Mouse (Mus musculus): ENCODE data around the gene Timeless. TPM values are rescaled to one million over a fixed set of nuclear protein-coding genes. Genes with fewer than 3 reads are reported as not detected.
A peak's percentile ranks its signal among the peaks of the same experiment; 100 is the strongest.
"Not testable (repeated sequence)": the region's sequence is repeated elsewhere in the genome, so short reads cannot be mapped to it uniquely, and the experiment has no call there.

The Timeless gene
- 30.4 and 35.0 TPM in 2 replicates for polyA plus RNA-seq (2015; fragmentation: Nextera tagmentation; extraction: Ambion mirVana)

DNA sequence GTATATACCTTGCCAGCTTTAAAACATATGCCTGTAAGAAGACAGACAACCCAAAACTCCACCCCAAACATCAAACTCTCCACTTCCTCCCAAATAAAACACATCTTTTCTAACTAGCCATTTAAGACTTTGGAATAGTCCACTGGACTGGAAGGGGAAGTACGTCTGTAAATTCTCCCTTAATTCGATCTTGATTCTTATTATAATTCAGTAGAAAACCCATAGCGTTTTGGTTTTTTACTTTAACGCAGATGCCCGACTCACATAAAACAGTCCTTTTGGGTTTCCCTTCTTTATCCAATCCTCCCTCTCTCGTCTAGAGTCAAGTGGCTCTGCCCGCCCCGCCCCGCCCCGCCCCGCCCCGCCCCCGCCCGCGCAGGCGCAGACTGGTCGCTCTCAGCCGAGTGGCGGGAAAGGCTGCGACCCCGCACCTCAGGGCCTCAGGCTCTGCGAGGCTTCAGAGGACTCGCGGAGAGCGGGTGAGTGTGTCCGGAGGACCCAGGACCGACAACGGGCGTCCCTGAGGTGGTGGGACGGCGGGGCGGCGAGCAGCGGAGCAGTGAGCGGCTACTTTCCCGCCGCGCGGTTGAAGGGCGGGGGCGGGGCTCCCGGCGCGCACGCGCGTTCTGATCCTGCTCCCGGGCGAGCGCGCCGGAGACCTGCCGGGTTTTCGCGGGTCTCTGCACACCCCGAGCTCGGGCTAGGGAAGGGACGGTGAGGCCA lies at the start of gene Timeless:
TSS of gene Timeless (plus strand) at position 369 of the 723 bp plus-strand sequence.
- peak; percentile 93 for ATAC-seq (ENCODE audit: insufficient read depth, low FRiP score)
- no peaks in the 10 kb centered on the region for H3K9me3 ChIP-seq (replicated peaks; ENCODE audit: control insufficient read depth, low read length)

DNA sequence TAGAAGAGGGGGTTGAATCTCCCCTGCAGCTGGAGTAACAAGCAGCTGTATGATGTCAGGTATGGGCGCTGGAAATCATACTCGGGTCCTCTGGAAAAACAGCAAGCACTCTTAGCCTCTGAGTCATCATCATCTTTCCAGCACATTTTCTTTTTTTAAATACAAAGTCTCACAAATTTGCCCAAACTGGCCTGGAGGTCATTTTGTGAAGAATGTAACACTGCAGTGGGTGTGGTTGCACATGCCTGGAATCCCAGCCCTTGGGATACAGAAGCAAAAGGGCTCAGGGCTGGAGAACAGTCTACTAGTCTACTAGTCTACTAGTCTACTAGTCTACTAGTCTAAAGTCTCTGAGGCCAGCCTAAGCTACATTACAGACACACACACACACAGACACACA lies 47.6 kb upstream of the Timeless start:
- H3K9me3 ChIP-seq (replicated peaks; ENCODE audit: control insufficient read depth, low read length) = no peaks in the 10 kb centered on the region
- no peak overlapping the region for H3K27ac ChIP-seq (ENCODE audit: low read length)
- H3K27me3 ChIP-seq (ENCODE audit: control insufficient read depth, insufficient read depth, low read length) = no peaks in the 10 kb centered on the region
- ATAC-seq (ENCODE audit: insufficient read depth, low FRiP score) = no peak
- WGBS = 65% methylated on average over 2 of the region's 2 CpGs
- 0 out of 2 replicates have a peak, but pooled peaks cover 2% of the 10 kb centered on the region for H3K4me1 ChIP-seq (ENCODE audit: control insufficient read depth, insufficient read depth, low read length)
- no peak overlapping the region for H3K4me3 ChIP-seq (replicated peaks; ENCODE audit: low read length)
- no peak overlapping the region for H3K9ac ChIP-seq (ENCODE audit: low read length)
- no peak overlapping the region for H3K4me2 ChIP-seq (ENCODE audit: low read depth, low read length)
- no peaks in the 10 kb centered on the region for H3K36me3 ChIP-seq (ENCODE audit: control insufficient read depth, insufficient read depth, low read length)

More for the DNA sequence above, at the start of gene Timeless:
- under 1% methylated on average over 58 of the region's 58 CpGs for WGBS
- no peaks in the 10 kb centered on the region for H3K27me3 ChIP-seq (ENCODE audit: control insufficient read depth, insufficient read depth, low read length)
- peak within 1 kb of the TSS; percentile 92 for H3K27ac ChIP-seq (ENCODE audit: low read length)
- H3K4me1 ChIP-seq (ENCODE audit: control insufficient read depth, insufficient read depth, low read length) = peaks cover 9% of the 10 kb centered on the region
- peak within 1 kb of the TSS; percentile 66 for H3K4me3 ChIP-seq (replicated peaks; ENCODE audit: low read length)
- no peaks in the 10 kb centered on the region for H3K36me3 ChIP-seq (ENCODE audit: control insufficient read depth, insufficient read depth, low read length)
- peak within 1 kb of the TSS; percentile 85 for H3K9ac ChIP-seq (ENCODE audit: low read length)
- H3K4me2 ChIP-seq (ENCODE audit: low read depth, low read length) = peak within 1 kb of the TSS; percentile 81

DNA sequence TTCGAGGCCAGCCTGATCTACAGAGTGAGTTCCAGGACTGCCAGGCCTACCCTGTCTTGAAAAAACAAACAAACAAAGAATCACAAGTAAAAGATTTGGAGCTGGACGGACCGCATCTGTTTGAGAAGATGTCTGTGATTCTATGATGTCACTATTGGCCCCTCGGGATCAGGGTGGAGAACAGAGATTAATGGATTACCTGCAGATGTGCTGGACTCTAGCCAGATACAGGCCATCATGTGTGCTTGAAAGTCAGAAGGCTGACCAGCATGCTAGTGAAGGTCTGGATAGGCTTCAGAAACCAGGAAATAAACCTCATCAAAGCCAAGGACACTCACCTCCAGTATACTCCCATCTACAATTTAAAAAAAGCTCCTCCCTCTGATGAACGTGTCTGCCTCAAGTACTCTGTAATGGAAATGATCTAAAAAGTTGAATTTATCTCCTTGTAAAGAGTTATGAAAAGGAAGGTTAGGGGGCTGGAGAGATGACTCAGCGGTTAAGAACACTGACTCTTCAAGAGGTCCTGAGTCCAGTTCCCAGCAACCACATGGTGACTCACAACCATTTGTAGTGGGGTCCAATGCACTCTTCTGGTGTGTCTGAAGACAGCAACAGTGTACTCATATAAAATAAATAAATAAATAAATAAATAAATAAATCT lies 46.5 kb upstream of the Timeless start:
- H3K4me1 ChIP-seq (ENCODE audit: control insufficient read depth, insufficient read depth, low read length) = no peaks in the 10 kb centered on the region
- no peaks in the 10 kb centered on the region for H3K27me3 ChIP-seq (ENCODE audit: control insufficient read depth, insufficient read depth, low read length)
- no peak overlapping the region for H3K4me3 ChIP-seq (replicated peaks; ENCODE audit: low read length)
- H3K4me2 ChIP-seq (ENCODE audit: low read depth, low read length) = no peak overlapping the region
- H3K27ac ChIP-seq (ENCODE audit: low read length) = no peak overlapping the region
- H3K9me3 ChIP-seq (replicated peaks; ENCODE audit: control insufficient read depth, low read length) = no peaks in the 10 kb centered on the region
- H3K36me3 ChIP-seq (ENCODE audit: control insufficient read depth, insufficient read depth, low read length) = no peaks in the 10 kb centered on the region
- H3K9ac ChIP-seq (ENCODE audit: low read length) = no peak overlapping the region
- 60% methylated on average over 6 of the region's 6 CpGs for WGBS
- ATAC-seq (ENCODE audit: insufficient read depth, low FRiP score) = peak; percentile 24; the same call in 1 of the 2 replicates

DNA sequence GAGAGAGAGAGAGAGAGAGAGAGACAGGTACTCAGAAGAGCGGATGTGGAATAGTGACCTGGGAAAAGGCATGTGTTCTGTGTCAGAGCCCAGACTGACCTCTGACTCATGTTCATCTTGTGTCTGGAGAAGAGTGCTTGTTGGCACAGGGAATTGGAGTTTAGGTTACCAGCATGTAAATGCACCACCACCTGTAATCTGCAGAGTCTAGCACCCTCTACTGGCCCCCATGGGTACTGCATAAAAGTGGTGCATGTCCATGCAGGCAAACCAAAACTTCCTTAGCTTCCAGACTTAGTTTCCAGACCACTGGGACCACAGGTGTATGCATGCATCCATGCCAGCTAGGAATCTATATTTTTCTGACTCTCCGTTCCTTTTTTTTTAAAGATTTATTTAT lies 45.9 kb upstream of the Timeless start:
- 39% methylated on average over 2 of the region's 2 CpGs for WGBS
- ATAC-seq (ENCODE audit: insufficient read depth, low FRiP score) = peak; percentile 71; the same call in 1 of the 2 replicates

DNA sequence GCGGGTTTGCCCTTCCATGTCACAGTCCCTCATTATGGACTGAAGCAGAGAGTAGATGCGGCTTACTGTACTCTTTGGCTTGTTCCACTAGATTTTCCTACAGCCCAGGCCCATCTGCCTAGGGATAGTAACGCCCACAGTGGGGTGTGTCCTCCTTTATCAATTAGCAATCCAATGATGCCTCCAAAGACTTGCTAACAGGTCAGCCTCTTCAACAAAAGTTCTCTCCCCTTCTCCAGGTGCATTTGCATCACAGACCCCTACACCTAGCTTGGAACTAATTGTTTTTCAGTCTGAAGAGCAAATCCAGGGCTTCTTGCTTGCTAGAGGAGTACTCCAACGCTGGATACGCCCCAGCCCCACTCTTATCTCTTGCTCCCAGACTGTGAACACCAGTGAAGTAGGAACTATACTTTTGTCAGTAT lies 44.7 kb upstream of the Timeless start:
- Histone ChIP-seq H3K4me1 (ENCODE audit: control insufficient read depth, insufficient read depth, low read length) (no peaks in the 10 kb centered on the region), H3K9ac (ENCODE audit: low read length) (no peak overlapping the region), H3K4me3 (replicated peaks; ENCODE audit: low read length) (no peak overlapping the region), H3K4me2 (ENCODE audit: low read depth, low read length) (no peak overlapping the region), H3K27me3 (ENCODE audit: control insufficient read depth, insufficient read depth, low read length) (no peaks in the 10 kb centered on the region), H3K27ac (ENCODE audit: low read length) (no peak overlapping the region), H3K36me3 (ENCODE audit: control insufficient read depth, insufficient read depth, low read length) (no peaks in the 10 kb centered on the region), H3K9me3 (replicated peaks; ENCODE audit: control insufficient read depth, low read length) (no peaks in the 10 kb centered on the region)
- 68% methylated on average over 5 of the region's 5 CpGs for WGBS
- no peak for ATAC-seq (ENCODE audit: insufficient read depth, low FRiP score)

More for the DNA sequence above, 45.9 kb upstream of the Timeless start:
- H3K36me3 ChIP-seq (ENCODE audit: control insufficient read depth, insufficient read depth, low read length) = no peaks in the 10 kb centered on the region
- H3K4me2 ChIP-seq (ENCODE audit: low read depth, low read length) = no peak overlapping the region
- H3K27me3 ChIP-seq (ENCODE audit: control insufficient read depth, insufficient read depth, low read length) = no peaks in the 10 kb centered on the region
- no peaks in the 10 kb centered on the region for H3K9me3 ChIP-seq (replicated peaks; ENCODE audit: control insufficient read depth, low read length)
- H3K9ac ChIP-seq (ENCODE audit: low read length) = no peak overlapping the region
- H3K4me1 ChIP-seq (ENCODE audit: control insufficient read depth, insufficient read depth, low read length) = no peaks in the 10 kb centered on the region
- no peak overlapping the region for H3K4me3 ChIP-seq (replicated peaks; ENCODE audit: low read length)
- H3K27ac ChIP-seq (ENCODE audit: low read length) = no peak overlapping the region

DNA sequence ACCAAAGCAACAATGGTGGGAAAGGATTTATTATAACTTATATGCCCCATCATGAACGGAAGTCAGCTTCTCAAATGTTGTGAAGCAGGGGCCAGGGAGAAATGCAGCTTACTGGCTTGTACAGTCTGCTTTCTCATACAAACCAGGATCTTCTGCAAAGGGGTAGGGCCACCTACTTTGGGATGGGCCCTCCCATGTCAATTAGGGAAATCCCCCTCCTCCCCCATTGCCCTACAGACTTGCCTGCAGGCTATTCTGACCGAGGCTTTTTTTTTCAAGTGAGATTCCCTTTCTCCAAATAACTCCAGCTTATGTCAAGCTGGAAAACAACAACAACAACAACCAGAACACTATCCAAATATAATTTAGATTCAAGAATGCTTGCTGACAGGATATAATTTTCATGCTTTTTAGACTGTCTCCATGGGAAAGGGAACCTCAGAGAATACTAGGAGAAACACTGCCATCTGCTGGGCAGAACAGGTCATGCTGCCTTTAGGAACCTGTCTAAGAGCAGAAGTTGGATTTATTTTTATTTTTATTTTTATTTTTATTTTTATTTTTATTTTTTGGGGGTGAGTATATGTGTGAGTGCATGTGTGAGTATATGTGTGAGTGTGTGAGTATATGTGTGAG lies 43.5 kb upstream of the Timeless start:
- WGBS = 47% methylated on average over 2 of the region's 2 CpGs
- Histone ChIP-seq H3K4me1 (ENCODE audit: control insufficient read depth, insufficient read depth, low read length) (no peaks in the 10 kb centered on the region), H3K27ac (ENCODE audit: low read length) (no peak overlapping the region), H3K36me3 (ENCODE audit: control insufficient read depth, insufficient read depth, low read length) (no peaks in the 10 kb centered on the region), H3K9me3 (replicated peaks; ENCODE audit: control insufficient read depth, low read length) (no peaks in the 10 kb centered on the region), H3K4me2 (ENCODE audit: low read depth, low read length) (no peak overlapping the region), H3K4me3 (replicated peaks; ENCODE audit: low read length) (no peak overlapping the region), H3K9ac (ENCODE audit: low read length) (no peak overlapping the region), H3K27me3 (ENCODE audit: control insufficient read depth, insufficient read depth, low read length) (no peaks in the 10 kb centered on the region)
- no peak for ATAC-seq (ENCODE audit: insufficient read depth, low FRiP score)

DNA sequence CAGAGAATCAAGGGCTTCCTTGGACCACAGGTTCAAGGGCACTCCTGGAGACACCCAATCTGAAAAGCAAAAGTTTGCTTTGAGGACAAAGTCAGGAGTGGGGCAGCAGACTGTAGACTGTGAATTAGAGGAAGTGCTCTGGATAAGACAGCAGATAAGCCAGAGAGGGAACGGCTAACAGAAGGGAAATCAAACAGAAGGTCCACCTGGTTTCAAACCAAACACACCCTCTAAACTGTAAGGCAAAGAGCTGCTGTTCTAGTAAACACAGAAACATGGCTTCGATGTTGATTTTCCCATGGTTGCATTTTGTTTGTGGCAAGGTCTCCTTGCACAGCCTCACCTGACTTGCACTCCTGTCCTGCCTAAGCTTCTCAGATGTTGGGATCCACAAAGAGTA lies 40.4 kb upstream of the Timeless start:
- no peak overlapping the region for H3K27ac ChIP-seq (ENCODE audit: low read length)
- H3K4me3 ChIP-seq (replicated peaks; ENCODE audit: low read length) = no peak overlapping the region
- H3K9ac ChIP-seq (ENCODE audit: low read length) = no peak overlapping the region
- peaks cover 8% of the 10 kb centered on the region; the same call in 1 of the 2 replicates for H3K4me1 ChIP-seq (ENCODE audit: control insufficient read depth, insufficient read depth, low read length)
- no peaks in the 10 kb centered on the region for H3K9me3 ChIP-seq (replicated peaks; ENCODE audit: control insufficient read depth, low read length)
- peaks cover 7% of the 10 kb centered on the region for H3K27me3 ChIP-seq (ENCODE audit: control insufficient read depth, insufficient read depth, low read length)
- 37% methylated on average over 2 of the region's 2 CpGs for WGBS
- H3K36me3 ChIP-seq (ENCODE audit: control insufficient read depth, insufficient read depth, low read length) = no peaks in the 10 kb centered on the region
- no peak for ATAC-seq (ENCODE audit: insufficient read depth, low FRiP score)
- H3K4me2 ChIP-seq (ENCODE audit: low read depth, low read length) = no peak overlapping the region

DNA sequence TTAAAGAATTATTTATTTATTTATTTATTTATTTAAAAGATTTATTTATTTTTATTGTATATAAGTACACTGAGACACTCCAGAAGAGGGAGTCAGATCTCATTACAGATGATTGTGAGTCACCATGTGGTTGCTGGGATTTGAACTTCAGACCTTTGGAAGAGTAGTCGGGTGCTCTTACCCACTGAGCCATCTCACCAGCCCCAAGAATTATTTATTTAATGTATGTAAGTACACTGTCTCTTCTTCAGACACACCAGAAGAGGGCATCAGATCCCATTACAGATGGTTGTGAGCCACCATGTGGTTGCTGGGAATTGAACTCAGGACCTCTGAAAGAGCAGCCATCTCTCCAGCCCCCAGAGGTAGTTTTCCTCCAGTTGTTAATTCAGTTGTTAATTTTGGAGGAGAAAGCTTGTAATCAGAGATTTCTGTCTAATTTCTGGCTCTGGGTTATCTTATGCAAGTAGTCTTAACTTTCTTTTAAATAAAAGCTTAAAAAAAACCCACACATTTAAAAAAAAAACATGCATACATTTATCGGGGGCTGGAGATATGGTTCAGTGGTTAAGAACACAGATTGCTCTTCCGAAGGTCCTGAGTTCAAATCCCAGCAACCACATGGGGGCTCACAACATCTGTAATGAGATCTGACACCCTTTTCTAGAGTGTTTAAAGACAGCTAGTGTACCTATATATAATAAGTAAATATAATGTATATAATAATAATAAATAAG lies 39.7 kb upstream of the Timeless start:
- not testable (repeated sequence) for H3K4me1 ChIP-seq (ENCODE audit: control insufficient read depth, insufficient read depth, low read length); H3K4me3 ChIP-seq (replicated peaks; ENCODE audit: low read length); H3K9ac ChIP-seq (ENCODE audit: low read length); H3K27ac ChIP-seq (ENCODE audit: low read length); H3K27me3 ChIP-seq (ENCODE audit: control insufficient read depth, insufficient read depth, low read length); H3K4me2 ChIP-seq (ENCODE audit: low read depth, low read length); ATAC-seq (ENCODE audit: insufficient read depth, low FRiP score); H3K36me3 ChIP-seq (ENCODE audit: control insufficient read depth, insufficient read depth, low read length); H3K9me3 ChIP-seq (replicated peaks; ENCODE audit: control insufficient read depth, low read length)
- WGBS = 92% methylated on average over 3 of the region's 3 CpGs

Measured in stomach, embryonic 16.5 days (tissue).